Mouse (Mus musculus): ENCODE measurements around the gene Nectin1. TPM values are rescaled to one million over a fixed set of nuclear protein-coding genes. Genes with fewer than 3 reads are reported as not detected.

Nectin1 gene
- total and polyA plus RNA-seq, 2 experiments, result 4.0 to 38.6 TPM

DNA sequence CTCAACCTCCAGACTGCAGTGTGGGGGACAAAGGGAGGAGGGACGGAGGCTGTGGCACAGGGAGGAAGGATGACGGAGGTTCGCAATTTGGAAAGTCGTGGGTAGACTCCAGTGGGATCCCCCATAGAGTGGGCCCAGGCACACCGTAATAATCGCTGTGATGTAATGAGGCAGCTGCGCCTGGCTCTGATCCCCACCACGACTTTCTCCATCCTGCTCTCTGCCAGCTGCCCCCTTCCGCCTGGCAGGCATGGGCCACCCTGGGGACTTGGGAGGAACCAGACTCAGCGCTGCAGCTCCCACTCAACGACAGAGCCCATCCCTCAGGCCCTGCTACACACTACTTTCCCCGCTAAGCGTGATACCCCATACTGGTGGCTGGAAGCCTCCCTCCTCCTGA is 90.5 kb downstream of the Nectin1 start:
- Histone ChIP-seq H3K4me3 (ENCODE audit: insufficient read depth, low read depth, low read length) (no peak overlapping the region), H3K36me3 (ENCODE audit: control insufficient read depth, insufficient read depth, low read length) (no peaks in the 10 kb centered on the region), H3K79me2 (ENCODE audit: control insufficient read depth, insufficient read depth, low read length) (no peaks in the 10 kb centered on the region), H3K27me3 (ENCODE audit: control insufficient read depth, insufficient read depth, low read length) (no peaks in the 10 kb centered on the region), H3K9ac (ENCODE audit: low read depth, low read length) (no peak overlapping the region), H3K4me1 (ENCODE audit: control insufficient read depth, insufficient read depth, low read length) (no peaks in the 10 kb centered on the region), H3K27ac (replicated peaks; ENCODE audit: insufficient read depth, low read depth, low read length) (no peak overlapping the region)
- DNase-seq (ENCODE audit: extremely low read depth, low read depth, low spot score), result no peak
- TF ChIP-seq CTCF (IDR thresholded peaks at IDR 0.05; ENCODE audit: low read depth, low read length), result no peak
- no peak for TF ChIP-seq POLR2A (IDR thresholded peaks at IDR 0.05; ENCODE audit: extremely low read depth, insufficient read depth, low read length)
- 88% methylated on average over 13 of the region's 13 CpGs for WGBS

DNA sequence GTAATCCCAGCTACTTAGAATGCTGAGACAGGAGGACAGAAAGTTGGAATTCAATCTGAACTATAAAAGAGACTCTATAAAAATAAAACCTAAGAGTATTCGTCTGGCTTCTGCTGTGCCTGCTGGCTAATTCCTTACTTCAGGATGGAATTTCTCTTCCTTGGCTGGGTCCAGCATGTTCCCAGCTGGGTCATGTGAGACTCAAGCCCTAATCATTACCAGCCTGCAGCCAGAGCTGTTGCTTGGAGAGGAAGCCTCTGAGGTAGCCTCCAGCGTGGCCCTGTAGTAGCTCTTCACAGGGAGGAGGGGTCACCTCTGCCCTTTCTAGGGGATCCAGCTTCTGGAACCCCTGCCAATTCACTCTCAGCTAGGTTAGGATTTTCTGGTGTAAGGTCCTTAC is 94.8 kb downstream of the Nectin1 start:
- Histone ChIP-seq H3K79me2 (ENCODE audit: control insufficient read depth, insufficient read depth, low read length) (no peaks in the 10 kb centered on the region), H3K27me3 (ENCODE audit: control insufficient read depth, insufficient read depth, low read length) (no peaks in the 10 kb centered on the region), H3K27ac (replicated peaks; ENCODE audit: insufficient read depth, low read depth, low read length) (no peak overlapping the region), H3K9ac (ENCODE audit: low read depth, low read length) (no peak overlapping the region), H3K4me3 (ENCODE audit: insufficient read depth, low read depth, low read length) (no peak overlapping the region), H3K36me3 (ENCODE audit: control insufficient read depth, insufficient read depth, low read length) (no peaks in the 10 kb centered on the region), H3K4me1 (ENCODE audit: control insufficient read depth, insufficient read depth, low read length) (no peaks in the 10 kb centered on the region)
- 73% methylated on average over 2 of the region's 2 CpGs for WGBS
- no peak for TF ChIP-seq CTCF (IDR thresholded peaks at IDR 0.05; ENCODE audit: low read depth, low read length)
- DNase-seq (ENCODE audit: extremely low read depth, low read depth, low spot score), result no peak

GRCm38 (mm10) chr9:43842921-43843577 is 99.3 kb downstream of the Nectin1 start:
- H3K9ac ChIP-seq (ENCODE audit: low read depth, low read length), result no peak overlapping the region
- DNase-seq (ENCODE audit: extremely low read depth, low read depth, low spot score), result no peak
- WGBS, result 19% methylated on average over 8 of the region's 8 CpGs
- H3K36me3 ChIP-seq (ENCODE audit: control insufficient read depth, insufficient read depth, low read length), result no peaks in the 10 kb centered on the region
- H3K27me3 ChIP-seq (ENCODE audit: control insufficient read depth, insufficient read depth, low read length), result no peaks in the 10 kb centered on the region
- H3K79me2 ChIP-seq (ENCODE audit: control insufficient read depth, insufficient read depth, low read length), result no peaks in the 10 kb centered on the region
- no peak overlapping the region for H3K4me3 ChIP-seq (ENCODE audit: insufficient read depth, low read depth, low read length)
- no peaks in the 10 kb centered on the region for H3K4me1 ChIP-seq (ENCODE audit: control insufficient read depth, insufficient read depth, low read length)
- TF ChIP-seq CTCF (IDR thresholded peaks at IDR 0.05; ENCODE audit: low read depth, low read length), result no peak
- no peak for TF ChIP-seq POLR2A (IDR thresholded peaks at IDR 0.05; ENCODE audit: extremely low read depth, insufficient read depth, low read length)
- H3K27ac ChIP-seq (replicated peaks; ENCODE audit: insufficient read depth, low read depth, low read length), result no peak overlapping the region

DNA sequence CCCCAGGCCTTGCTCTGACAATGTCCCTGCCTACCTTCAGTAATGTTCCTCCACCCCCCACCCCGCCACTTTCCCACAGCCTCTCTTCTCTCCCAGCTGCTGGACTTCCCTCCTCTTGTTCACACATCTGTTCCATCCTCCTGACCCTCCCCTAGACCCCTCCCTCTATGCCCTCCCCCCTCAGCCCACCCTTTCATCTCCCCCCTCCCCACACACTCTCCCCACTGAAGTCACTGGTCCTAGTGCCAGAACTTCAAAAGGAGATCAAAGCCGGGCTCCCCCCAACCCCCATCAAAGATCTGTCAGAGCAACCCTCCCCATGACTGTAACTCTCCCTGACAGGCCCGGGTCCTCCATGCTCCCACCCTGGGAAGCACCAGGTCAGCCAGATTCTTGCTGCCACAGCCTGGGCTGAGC is 99.9 kb downstream of the Nectin1 start:
- H3K36me3 ChIP-seq (ENCODE audit: control insufficient read depth, insufficient read depth, low read length), result no peaks in the 10 kb centered on the region
- H3K4me1 ChIP-seq (ENCODE audit: control insufficient read depth, insufficient read depth, low read length), result no peaks in the 10 kb centered on the region
- no peak overlapping the region for H3K4me3 ChIP-seq (ENCODE audit: insufficient read depth, low read depth, low read length)
- H3K79me2 ChIP-seq (ENCODE audit: control insufficient read depth, insufficient read depth, low read length), result no peaks in the 10 kb centered on the region
- no peak overlapping the region for H3K9ac ChIP-seq (ENCODE audit: low read depth, low read length)
- no peak overlapping the region for H3K27ac ChIP-seq (replicated peaks; ENCODE audit: insufficient read depth, low read depth, low read length)
- no peaks in the 10 kb centered on the region for H3K27me3 ChIP-seq (ENCODE audit: control insufficient read depth, insufficient read depth, low read length)
- no peak for DNase-seq (ENCODE audit: extremely low read depth, low read depth, low spot score)
- WGBS, result 9% methylated on average over 3 of the region's 3 CpGs
- TF ChIP-seq POLR2A (IDR thresholded peaks at IDR 0.05; ENCODE audit: extremely low read depth, insufficient read depth, low read length) (no peak), CTCF (IDR thresholded peaks at IDR 0.05; ENCODE audit: low read depth, low read length) (no peak)

DNA sequence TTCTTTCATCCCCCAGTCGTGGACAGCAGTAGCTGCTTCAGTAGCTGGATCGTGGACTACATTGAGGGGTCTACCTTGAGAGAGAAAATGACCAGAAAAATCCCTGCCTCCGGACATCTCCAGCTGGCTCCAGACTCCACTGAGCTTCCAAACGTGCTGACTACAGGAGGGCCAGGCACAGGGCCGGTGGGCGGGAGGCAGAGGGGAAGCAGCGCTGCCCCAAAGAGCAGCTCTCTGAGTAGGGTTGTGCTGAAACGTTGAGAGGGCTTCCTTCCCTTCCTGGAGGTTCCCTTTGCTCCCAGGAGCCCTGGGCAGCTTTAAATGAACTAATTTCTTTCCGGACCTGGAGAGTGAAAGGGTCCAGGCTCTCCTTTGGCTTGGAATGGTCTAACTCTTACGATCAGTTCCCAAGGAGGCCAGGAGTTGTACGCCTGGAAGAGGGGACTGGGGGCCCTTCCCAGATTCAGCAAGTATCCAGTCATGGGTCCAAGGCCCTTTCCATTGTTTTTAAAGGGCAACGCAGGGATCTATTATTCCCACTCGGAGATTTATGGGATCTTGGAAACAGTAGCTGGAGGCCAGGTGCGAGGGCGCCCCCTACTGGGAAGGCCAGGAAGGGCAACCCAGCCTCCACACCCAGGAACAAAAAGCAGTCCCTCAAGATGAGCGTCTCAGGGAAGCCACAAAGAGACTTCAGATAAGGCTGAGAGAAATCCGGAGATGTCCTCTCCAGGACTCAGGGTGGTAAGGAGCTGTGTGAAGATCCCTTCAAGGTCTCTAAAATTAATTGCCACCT is 102.1 kb downstream of the Nectin1 start:
- Histone ChIP-seq H3K27ac (replicated peaks; ENCODE audit: insufficient read depth, low read depth, low read length) (no peak overlapping the region), H3K4me1 (ENCODE audit: control insufficient read depth, insufficient read depth, low read length) (no peaks in the 10 kb centered on the region), H3K36me3 (ENCODE audit: control insufficient read depth, insufficient read depth, low read length) (no peaks in the 10 kb centered on the region), H3K79me2 (ENCODE audit: control insufficient read depth, insufficient read depth, low read length) (no peaks in the 10 kb centered on the region), H3K4me3 (ENCODE audit: insufficient read depth, low read depth, low read length) (no peak overlapping the region), H3K27me3 (ENCODE audit: control insufficient read depth, insufficient read depth, low read length) (no peaks in the 10 kb centered on the region), H3K9ac (ENCODE audit: low read depth, low read length) (no peak overlapping the region)
- DNase-seq (ENCODE audit: extremely low read depth, low read depth, low spot score), result peak; percentile 25
- TF ChIP-seq POLR2A (IDR thresholded peaks at IDR 0.05; ENCODE audit: extremely low read depth, insufficient read depth, low read length) (no peak), CTCF (IDR thresholded peaks at IDR 0.05; ENCODE audit: low read depth, low read length) (peak; percentile 92)
- 17% methylated on average over 17 of the region's 17 CpGs for WGBS

GRCm38 (mm10) chr9:43847861-43848260 is 104.1 kb downstream of the Nectin1 start:
- WGBS, result 79% methylated on average over 5 of the region's 5 CpGs
- Histone ChIP-seq H3K9ac (ENCODE audit: low read depth, low read length) (no peak overlapping the region), H3K4me1 (ENCODE audit: control insufficient read depth, insufficient read depth, low read length) (no peaks in the 10 kb centered on the region), H3K27ac (replicated peaks; ENCODE audit: insufficient read depth, low read depth, low read length) (no peak overlapping the region), H3K79me2 (ENCODE audit: control insufficient read depth, insufficient read depth, low read length) (no peaks in the 10 kb centered on the region), H3K4me3 (ENCODE audit: insufficient read depth, low read depth, low read length) (no peak overlapping the region), H3K27me3 (ENCODE audit: control insufficient read depth, insufficient read depth, low read length) (no peaks in the 10 kb centered on the region), H3K36me3 (ENCODE audit: control insufficient read depth, insufficient read depth, low read length) (no peaks in the 10 kb centered on the region)
- TF ChIP-seq POLR2A (IDR thresholded peaks at IDR 0.05; ENCODE audit: extremely low read depth, insufficient read depth, low read length), result no peak
- no peak for TF ChIP-seq CTCF (IDR thresholded peaks at IDR 0.05; ENCODE audit: low read depth, low read length)
- DNase-seq (ENCODE audit: extremely low read depth, low read depth, low spot score), result no peak

All from liver, adult 2 months (tissue).